Mouse (Mus musculus): Measurements from ENCODE around the gene Flt3.

Gene Flt3

DNA sequence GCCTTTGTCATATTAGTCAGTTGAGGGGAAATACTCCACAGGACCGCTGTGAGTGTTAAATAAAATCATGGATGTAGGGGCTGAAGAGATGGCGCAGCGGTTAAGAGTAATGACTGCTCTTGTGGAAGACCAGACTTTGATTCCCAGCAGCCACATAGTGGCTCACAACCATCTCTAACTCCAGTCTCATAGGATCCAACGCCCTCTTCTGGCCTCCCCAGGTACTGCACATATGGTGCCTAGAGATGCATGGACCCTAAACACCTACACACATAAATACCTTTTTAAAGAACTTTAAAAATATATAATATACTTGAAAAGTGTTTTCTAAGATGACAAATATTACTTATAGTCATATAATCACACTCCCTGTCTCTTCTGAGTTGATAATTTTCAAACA lies 115.9 kb downstream of the Flt3 start:
- DNase-seq (ENCODE audit: low spot score), result no peak

Measured in T-cell, adult 2 months (primary cell).